Mouse (Mus musculus) ES-E14 (cell line): ENCODE measurements at regions not wholly inside any gene's neighbourhood (a gene's known extent, or its start where the extent isn't known, plus 50 kb on each side); places are given as distances from the start of the nearest gene placed in this dataset.

Experiments
- CHD2 ChIP-seq: IDR thresholded peaks from 2 replicates; pipeline ENCODE4 v1.6.1; 2014; ENCODE audit warnings: mild to moderate bottlenecking, low read depth, low read length, inconsistent platforms
- HCFC1 ChIP-seq: IDR thresholded peaks from 2 replicates; pipeline ENCODE4 v1.6.1; 2012; ENCODE audit warnings: low read length, inconsistent platforms, borderline replicate concordance; ENCODE audit not compliant: insufficient read depth
- MAFK ChIP-seq: IDR thresholded peaks from 2 replicates; pipeline ENCODE4 v1.6.1; 2014; ENCODE audit warnings: mild to moderate bottlenecking, low read depth, low read length, inconsistent platforms; ENCODE audit not compliant: insufficient read depth
- ZNF384 ChIP-seq: IDR thresholded peaks from 2 replicates; pipeline ENCODE4 v1.6.1; 2012; ENCODE audit warnings: low read depth, low read length, inconsistent platforms

DNA sequence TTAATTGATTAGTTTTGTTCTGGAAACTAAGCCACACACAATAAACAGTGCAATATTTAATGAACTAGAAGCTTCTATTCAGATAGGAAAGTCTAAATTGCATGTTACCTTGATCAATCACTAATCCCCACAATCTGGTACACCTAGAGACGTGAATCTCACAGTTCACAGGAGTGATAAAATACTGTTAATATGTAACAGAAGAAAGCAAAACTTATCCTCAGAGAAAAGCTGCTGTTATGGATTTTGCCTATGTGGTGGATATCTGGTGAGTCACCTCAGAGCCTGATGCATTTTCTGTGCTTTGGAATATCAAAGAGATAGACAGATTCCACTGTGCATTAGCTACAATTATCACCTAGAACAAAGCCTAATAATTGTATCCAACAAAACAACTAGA, 861.5 kb upstream of the Cited2 start:
- TF ChIP-seq ZNF384, result no peak
- no peak for TF ChIP-seq HCFC1
- no peak for TF ChIP-seq CHD2
- no peak for TF ChIP-seq MAFK
